Mouse (Mus musculus) testis, postnatal 14 days (tissue): Measurements from ENCODE around the gene Atp5mpl.
A peak's percentile ranks its signal among the peaks of the same experiment; 100 is the strongest.
"Not testable (repeated sequence)": the region's sequence is repeated elsewhere in the genome, so short reads cannot be mapped to it uniquely, and the experiment has no call there.

Experiments used
- DNase-seq: peaks from one replicate; pipeline ENCODE4 v3.0.0; 2021; ENCODE audit warnings: low spot score

Gene Atp5mpl

DNA sequence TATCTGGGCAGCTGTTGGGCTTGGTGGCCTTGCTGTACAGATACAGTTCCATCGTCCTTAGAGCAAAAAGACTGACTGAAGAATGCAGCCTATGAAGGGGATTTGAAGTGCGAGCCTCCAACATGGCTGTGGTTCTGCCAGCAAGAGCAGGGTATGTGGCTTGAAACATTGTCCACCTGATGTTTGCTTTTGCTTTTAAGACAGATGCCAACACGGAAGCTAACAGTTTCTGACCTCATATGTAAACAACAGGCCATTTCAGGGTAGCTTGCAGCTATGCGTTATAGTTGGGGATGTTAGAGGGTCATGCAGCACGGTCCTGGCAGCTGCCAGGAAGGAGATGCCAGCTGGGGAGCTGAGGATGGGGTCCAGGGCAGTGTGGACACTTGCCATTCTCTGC lies 16.3 kb downstream of the Atp5mpl start:
- no peak for DNase-seq

DNA sequence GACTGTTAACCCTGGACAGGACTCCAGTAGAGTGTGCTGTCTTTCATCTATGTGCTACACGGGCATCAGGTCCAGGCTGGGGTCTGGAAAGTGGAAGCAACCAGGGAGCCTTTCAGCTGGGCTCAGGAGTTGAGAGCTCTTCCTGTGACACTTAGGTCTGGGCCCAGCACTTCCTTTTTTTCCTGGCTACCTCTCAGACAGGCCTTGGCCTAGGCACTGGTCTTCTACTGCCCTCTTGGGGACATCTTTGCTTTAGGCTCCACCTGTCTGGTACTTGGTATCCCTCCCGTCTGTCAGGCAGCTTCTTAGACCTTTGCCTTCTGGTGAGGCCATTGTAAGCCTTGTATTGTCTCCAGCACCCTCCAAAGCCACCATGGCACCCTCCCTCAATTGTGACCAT lies 20.1 kb downstream of the Atp5mpl start:
- DNase-seq = peak; percentile 46

DNA sequence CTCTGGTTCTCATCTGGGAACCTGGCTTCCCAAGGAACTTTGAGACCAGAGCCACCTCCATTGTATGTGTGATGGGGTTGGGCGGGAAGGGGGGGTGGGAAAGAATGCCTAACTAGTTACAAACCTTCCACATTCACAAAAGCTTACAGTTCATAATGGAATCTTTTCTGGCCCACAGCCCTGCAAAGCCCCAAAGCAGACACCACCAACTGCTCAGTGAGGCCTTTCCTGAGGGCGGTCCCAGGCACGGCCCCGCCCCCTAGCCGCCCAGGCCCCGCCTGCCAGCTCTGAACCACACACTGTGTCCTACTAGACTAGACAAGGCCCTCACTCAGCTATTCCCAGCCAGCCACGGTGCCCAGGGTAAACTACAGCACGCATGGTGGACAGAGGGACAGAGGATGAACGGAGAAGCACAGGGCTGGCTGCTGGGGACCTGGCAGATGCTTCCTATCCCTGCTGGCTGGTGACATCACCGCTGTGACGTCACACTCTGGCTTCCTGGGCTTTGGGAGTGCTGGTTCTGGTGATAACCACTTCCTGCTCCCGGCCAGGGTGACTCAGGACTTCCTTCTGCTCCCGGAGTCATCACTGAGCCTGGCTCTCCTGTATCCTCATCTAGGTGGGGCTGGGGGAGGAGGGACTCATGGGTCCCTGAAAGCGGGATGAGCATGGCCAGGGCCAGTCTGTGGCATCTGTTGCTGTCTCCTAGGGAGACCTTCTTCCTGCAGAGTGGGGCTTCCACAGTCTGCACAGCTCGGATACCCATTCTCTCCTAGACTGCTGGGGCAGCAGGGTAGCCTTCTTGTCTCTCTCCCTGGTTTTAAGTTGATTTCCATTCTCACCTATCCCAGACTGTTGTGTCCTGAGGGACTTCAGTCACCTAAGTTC lies 20.8 kb downstream of the Atp5mpl start:
- not testable (repeated sequence) for DNase-seq

DNA sequence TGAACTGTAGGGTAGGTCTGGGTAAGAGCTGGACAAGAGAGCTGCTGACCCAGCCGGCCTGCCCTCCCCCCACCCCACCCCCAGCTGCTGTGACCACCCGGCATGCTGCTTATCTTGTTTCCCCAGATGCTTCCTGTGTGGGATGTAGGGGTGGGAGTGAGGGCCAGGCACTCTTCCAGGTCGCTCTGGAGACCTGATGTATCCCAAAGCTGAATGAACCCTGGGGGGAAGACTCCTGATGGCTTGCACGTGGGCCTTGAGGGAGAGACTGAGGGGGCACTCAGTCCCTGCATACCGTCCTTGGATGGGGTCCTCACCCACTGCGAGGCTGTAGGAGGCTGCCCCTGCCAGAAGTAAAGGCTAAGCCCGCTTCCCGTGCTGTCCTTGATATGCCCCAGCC lies 21.7 kb downstream of the Atp5mpl start:
- peak; percentile 38 for DNase-seq

DNA sequence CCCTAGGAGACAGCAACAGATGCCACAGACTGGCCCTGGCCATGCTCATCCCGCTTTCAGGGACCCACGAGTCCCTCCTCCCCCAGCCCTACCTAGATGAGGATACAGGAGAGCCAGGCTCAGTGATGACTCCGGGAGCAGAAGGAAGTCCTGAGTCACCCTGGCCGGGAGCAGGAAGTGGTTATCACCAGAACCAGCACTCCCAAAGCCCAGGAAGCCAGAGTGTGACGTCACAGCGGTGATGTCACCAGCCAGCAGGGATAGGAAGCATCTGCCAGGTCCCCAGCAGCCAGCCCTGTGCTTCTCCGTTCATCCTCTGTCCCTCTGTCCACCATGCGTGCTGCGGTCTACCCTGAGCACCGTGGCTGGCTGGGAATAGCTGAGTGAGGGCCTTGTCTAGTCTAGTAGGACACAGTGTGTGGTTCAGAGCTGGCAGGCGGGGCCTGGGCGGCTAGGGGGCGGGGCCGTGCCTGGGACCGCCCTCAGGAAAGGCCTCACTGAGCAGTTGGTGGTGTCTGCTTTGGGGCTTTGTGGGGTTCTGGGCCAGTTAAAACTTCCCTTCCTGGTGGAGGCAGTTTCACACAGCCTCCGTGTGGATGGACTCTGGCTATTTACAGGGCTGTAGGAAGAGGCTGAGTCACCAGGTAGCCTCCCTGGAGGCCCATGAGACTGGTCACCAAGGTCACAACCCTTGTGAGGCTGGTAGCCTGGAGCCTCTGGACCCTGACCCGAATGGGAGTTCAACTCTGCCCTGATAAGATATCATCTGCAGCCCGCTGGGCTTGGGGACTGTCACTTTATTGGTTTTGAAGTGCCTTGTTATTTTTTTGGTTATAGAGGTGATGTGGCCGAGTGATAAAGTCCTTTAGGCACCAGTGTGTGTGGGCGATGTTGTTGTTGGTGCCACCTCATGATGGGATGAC lies 22.5 kb downstream of the Atp5mpl start:
- not testable (repeated sequence) for DNase-seq

DNA sequence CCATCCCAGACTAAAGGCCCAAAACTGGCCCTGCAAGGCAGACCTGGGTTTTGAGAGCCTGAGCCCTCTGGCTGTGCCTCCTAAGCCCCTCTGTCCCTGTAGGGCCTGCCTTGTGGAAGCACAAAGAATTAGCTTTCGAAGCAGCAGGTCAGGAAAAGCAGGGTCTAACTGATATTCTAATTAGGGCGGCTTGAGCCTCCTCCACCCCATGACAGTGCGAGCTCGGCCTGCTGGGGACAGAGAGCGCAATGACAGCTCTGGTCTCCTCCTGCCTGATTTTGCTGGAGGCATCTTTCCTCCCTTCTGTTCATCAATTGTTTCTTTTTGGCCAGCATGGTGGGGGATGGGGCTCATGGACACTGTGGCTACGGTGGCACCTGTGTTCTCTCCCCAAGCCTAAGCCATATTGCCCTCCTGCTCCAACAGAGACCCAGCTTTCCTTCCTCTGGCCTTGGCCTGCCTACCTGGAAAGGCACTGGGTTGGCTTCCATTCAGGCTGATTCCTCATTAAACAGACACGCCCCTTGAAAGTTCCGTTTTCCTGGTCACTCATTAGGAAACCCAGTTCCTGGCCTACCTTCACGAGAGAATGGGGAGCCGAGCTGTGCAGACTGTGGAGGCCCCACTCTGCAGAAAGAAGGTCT lies 23.2 kb downstream of the Atp5mpl start:
- no peak for DNase-seq

DNA sequence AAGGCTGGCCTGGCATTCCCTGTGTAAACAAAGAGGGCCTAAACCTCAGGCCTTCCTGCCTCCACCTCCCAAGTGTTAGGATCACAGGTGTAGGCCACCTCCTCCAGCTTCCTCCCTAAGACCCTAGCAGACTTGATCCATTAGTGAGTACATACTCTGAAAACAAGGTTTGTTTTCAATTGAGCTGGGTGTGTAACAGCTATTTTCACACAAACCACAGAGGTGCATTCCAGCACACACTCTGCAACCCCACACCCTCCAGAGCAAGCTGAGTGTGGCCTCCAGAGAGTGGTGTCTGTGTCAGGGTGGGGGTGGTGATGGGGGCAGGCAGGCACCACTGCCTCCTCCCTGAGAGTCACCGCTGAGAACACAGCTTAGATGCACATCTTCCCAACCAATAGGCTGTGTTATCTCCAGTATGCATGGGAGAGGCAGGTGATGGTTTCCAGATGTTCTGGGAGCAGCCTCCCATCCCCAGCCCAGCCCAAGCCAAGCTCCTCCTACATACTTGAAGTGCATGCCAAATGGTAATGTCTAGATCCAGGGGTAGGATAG lies 28.1 kb downstream of the Atp5mpl start:
- DNase-seq = no peak

DNA sequence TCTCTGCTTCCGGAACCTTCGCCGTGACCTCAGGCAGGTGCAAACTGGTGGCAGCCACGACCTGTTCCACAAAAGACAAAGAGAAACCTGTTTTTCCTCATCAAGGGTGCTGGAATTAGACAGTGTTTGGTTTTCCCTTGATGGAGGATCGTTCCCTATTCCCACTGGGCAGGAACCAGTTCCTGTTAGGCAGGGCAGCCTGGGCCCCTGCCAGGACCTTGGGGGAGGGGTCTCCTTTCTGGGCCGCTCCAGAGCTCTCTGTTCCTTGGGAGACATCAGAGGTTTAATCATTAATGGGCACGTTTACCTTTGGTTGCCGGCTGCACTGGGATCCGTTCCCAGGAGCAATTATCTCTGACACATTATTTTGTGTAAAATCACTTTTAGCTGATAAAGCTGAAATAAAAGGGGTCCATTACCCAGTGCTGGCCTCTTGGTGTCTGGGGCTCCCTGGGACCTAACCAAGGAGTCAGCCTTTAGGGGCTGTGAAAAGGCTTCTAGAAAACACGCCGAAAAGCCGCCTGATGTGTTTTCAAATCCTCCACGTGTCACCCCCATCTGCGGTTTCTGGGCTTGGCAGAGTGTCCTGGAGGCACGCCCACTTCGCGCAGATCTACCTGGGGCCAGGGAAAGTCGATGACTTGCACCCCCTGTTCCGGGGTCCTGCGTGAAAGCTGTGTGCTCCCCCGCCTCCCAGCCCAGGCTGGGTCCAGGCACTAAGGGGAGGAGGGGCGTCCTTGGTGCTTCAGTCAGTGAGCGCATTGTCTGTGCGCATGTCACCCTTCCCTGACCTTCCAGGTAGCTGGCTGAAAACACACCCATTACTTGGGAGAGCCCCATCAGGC lies 29.8 kb downstream of the Atp5mpl start:
- DNase-seq = peak; percentile 69

DNA sequence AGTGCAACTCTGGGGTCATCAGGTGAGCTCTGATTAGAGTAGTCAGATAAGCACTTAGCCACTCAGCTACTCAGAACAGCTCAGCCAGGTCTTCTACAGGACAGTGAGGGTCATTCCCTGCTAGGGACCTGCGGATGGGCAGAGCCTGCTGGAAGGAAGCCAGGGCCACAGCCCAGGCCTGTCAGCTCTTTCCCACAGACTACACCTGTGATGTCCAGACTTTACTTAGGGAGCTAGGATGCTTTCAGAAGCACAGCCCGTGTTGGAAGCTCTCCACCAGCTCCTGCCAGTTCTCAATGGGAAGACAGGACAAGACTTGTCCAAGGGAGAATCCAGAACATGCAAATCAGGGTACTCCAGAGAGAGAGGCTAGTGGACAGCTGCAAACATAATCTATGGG lies 32.8 kb downstream of the Atp5mpl start:
- DNase-seq = no peak

DNA sequence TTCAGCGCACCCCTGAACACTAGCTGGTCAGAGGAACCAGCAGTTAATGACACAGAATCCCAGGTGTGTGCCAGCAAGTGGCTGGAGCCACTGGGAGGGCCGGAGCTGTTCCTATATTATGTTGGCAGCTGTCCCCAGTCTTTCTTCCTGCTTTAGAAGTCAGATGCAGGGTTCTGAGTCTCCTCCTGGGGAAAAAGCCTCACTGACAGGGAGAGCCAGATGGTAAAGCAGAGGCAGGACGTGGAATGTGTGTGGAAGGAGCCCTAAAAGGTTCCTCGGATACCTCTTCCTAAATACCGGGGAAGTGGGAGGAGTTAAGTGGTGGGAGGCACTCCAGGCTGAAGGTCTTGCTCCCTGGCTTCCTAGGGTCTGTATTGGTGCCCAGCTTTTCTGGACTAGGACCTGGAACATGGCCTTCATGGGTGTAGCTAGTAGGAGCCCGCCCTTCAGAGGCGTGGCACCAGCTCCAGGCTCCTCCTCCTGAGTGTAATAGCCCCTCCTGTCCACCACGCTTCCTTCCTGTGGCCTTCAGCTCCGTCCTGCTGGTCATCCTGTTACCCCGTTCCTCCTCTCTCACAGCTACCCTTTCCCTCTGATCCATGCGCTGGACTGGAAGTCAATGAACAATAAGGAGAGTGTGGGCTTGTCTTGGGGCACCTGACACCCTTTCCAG lies 33.6 kb downstream of the Atp5mpl start:
- DNase-seq = peak; percentile 47

DNA sequence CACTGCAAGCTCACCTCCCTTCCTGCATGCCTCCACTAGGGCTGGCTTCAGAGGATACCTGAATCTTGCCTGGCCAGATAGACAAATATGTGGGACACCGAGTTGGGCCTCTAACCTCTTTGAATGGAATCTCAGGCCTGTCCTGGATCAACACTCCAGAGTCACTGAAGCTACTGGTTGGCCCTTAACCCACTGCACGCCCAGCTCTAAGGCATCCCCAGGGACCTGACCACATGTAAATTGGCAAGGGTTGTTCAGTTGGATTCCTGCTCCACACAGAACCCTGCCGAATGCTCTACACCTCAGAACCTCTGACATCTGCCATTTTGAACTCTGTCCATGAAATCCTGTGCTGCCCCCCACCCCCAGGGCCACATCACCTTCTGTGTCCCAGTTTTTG lies 34.3 kb downstream of the Atp5mpl start:
- DNase-seq = no peak

DNA sequence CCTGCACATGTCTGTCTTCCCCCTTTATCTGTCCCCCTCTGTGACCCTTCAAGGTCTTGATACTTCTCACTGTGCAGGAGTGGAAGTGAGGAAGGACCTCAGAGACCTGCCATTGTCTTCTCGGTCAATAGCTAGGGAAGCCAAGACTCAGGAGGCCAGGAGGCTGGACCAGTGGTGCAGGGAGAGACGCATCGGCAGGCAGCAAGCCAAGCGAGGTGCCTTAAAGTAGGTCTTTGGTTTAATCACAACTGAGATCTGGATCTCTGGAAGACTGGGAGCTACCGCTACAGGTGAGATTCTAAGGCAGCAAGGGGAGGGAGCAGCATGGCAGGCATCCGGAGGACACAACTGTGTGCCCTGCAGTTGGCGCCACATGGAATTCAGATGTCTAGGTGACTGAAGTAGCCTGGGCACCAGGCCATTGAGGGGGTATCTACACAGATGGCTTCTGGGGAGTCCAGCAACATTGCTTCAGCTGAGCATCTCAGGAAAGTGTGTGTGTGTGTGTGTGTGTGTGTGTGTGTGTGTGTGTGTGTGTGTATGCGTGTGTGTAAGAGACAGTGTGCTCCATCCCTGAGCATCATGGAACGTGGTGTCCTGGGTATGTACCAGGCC lies 35.3 kb downstream of the Atp5mpl start:
- no peak for DNase-seq

DNA sequence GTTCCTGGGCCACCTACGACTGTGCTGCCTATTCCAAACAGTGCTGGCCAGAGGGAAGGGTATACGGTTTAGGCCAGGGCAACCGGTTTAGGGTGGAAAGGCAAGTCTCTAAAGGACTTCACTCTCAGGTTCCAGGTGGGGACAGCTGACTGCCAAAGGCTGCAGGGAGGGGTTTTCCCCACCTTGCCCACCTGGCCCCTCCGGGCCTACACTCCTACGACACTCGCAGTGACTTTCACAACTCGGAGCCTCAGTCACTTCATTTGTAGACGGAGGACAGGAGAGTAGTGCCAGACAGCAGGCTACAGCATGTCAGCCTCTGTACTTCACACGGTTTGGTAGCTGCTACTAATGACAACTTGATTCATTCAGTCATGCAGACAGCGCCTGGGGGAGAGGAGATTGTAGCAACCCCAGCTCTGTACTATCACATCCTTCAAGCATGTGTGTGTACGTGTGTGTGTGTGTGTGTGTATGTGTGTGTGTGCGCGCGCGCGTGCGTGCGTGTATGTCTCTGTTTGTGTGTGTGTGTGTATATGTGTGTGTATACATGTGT lies 38.3 kb downstream of the Atp5mpl start:
- DNase-seq = no peak

DNA sequence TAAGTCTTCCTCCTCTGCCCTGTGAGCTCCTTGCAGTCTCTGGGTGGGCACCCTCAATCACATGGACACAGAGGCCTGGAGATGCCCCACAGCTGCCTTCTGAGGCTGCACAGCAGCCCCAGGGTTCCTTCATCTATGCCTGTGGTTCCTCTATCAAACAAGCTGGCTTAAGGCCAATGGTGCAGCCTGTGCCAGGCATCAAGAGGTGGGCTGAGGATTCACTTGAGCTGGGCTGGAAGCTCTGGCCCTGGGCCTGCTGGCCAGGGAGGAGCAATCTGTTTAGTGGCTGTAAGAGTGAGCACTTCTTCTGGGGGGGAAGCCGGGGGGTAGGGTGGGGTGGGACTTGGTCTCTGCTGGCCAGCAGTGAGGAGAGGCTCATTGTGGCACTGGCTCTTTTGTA lies 39.4 kb downstream of the Atp5mpl start:
- no peak for DNase-seq

DNA sequence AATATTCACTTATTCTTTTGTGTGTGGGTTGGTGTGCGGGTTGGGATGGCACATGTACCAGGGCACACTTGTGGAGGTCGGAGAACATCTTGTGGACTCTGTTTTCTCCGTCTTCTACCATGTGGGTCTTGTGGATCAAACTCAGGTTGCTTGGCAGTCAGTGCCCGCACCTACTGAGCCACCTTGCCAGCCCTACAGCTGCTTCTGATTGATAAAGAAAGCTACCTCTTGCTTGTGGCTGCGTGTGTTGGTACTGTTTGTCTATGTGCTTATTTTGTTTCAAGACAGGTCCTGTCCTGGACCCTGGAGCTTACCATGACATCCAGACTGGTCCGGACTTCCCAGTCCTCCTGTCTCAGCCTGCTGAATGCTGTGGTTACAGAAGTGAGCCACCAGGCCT lies 43.7 kb downstream of the Atp5mpl start:
- DNase-seq = no peak

DNA sequence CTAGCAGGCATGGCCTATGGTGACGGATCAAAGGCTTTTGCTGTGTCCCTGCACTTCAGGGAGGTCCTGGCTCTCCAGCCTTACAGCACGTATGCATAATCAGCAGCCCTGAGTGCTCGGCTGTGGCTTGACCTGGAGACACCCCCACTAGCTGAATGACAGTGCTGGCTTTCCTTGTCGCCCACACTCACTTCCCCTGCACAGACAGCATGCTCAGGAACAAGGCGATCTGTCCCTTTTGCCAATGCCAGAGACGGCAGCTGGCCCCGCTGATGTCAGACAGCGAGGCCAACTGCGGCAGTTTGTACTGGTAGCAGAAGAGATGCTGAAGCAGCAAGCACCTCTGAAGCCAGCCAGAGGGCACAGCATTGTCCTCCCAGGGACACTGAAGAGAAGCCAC lies 46.7 kb downstream of the Atp5mpl start:
- no peak for DNase-seq

DNA sequence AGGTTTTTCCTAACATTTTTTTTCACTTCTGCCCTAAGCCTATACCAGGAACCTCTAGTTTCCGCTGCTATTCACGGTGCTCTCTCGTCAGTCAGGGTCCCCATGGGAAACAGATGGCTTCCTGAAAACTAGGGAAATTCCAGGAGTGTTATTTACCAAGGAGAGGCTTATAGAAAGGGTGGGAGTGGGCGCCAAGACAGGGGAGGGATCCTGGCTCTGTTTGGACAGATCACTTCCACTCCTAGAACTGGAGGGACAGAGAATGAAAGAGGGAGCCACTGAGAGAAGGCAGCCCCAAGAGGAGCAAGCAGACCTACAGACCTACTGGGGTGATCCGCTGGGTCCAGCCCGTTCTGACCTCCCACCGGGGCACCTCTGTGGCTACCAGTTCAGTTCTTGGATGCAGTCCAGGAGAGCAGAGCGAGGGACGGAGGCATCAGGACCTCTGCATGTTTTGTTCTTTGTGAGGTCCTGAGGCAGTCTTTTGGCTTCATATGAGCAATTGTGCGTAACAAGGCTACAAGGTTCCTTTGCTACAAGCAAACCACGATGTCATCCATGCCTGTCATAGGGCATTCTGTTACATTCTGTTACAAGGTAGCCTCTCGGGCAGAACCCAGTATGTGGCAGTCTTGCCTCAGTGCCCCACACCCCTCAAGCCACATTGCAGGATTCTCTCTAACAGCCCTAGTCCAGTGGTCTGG lies 50.1 kb downstream of the Atp5mpl start:
- peak; percentile 40 for DNase-seq

DNA sequence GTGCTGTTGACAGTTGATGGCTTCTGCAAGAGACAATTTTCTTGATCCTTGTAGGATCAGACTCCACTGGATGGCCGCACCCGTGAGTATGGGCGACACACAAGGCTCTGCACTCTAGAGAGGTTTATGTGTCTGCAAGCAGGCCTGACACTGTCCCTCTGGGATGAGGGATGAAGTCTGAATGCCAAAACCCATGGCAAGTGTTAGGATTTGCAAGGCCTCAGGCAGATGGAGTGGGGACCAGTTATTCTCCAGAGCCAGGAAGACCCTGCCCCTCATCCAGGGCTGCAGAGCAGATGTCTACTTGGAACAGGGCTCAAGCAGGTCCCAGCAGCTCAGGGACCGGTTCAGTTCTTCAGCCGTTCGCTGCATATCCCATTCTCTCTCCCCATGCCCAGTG lies 51.0 kb downstream of the Atp5mpl start:
- DNase-seq = no peak

DNA sequence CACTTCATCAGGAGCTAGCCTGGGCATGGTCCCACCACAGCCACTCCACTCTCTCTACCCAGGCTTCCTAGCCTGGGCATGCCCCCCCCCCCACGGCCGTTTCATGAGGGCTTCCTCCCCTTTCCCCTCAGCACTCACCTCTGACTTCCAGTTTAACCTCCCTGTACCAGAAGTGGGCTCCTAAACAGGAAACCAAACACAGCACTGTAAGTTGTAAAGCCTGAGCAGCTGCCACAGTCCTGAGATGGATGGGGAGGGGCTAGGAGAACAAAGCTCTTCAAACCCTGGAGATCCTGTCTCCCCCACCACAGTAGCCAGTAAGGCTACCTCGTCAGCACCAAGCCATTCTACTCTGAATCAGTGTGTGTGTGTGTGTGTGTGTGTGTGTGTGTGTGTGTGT lies 52.7 kb downstream of the Atp5mpl start:
- no peak for DNase-seq
